Mouse (Mus musculus): Measurements from ENCODE around the gene Itgb5. TPM values are rescaled to one million over a fixed set of nuclear protein-coding genes. Genes with fewer than 3 reads are reported as not detected.

The Itgb5 gene
- total and polyA plus RNA-seq, 3 experiments = 0.85 to 20.1 (median 1.8) TPM

- Histone ChIP-seq H3K4me2 (ENCODE audit: insufficient read depth, low read depth, poor library complexity, severe bottlenecking) (no peak overlapping the region), H3K27me3 (replicated peaks) (peaks cover 2% of the 10 kb centered on the region), H3K36me3 (replicated peaks in 1 of 2; ENCODE audit: control insufficient read depth in 1 of 2, insufficient read depth in 1 of 2, low read length in 1 of 2) (no peaks in the 10 kb centered on the region), H3K27ac (ENCODE audit: insufficient read depth, low read depth) (no peak overlapping the region), H3K4me1 (ENCODE audit: control insufficient read depth in 1 of 2, insufficient read depth in 2 of 2) (peaks cover 4 to 26% of the 10 kb centered on the region in 2 experiments), H3K9me3 (replicated peaks; ENCODE audit: low read length) (no peaks in the 10 kb centered on the region), H3K79me2 (replicated peaks; ENCODE audit: control insufficient read depth, extremely low read depth, insufficient read depth, poor library complexity, severe bottlenecking) (no peaks in the 10 kb centered on the region), H3K4me3 (replicated peaks in 1 of 3; ENCODE audit: low read depth in 2 of 3, low read length in 2 of 3, poor library complexity in 1 of 3) (no peak overlapping the region), H3K9ac (ENCODE audit: insufficient read depth, low read depth) (no peak overlapping the region)
- in situ Hi-C loops (cut with MboI; ENCODE audit: low pct_ligation_motif_present, low pct_unique_long_range_greater_than_20kb, low sequenced_read_pairs) (no loop called here), dilution Hi-C loops (cut with MboI; ENCODE audit: extremely low pct_ligation_motif_present, extremely low pct_unique_long_range_greater_than_20kb, low sequenced_read_pairs) (no loop called here)
- no peak for DNase-seq (ENCODE audit: extremely low read depth)
- no peak for TF ChIP-seq TBP (conservative IDR thresholded peaks at IDR 0.05; ENCODE audit: low read depth, low read length)
- TF ChIP-seq MYC (IDR thresholded peaks at IDR 0.05; ENCODE audit: low read depth, low read length) = no peak
- no peak for TF ChIP-seq RAD21 (IDR thresholded peaks at IDR 0.05; ENCODE audit: low read depth, low read length)
- no peak for TF ChIP-seq CHD2 (IDR thresholded peaks at IDR 0.05; ENCODE audit: low read length)
- TF ChIP-seq SIN3A (IDR thresholded peaks at IDR 0.05; ENCODE audit: low read length) = no peak
- TF ChIP-seq CHD1 (IDR thresholded peaks at IDR 0.05; ENCODE audit: low read depth, low read length) = no peak
- no peak for TF ChIP-seq BHLHE40 (IDR thresholded peaks at IDR 0.05; ENCODE audit: low read depth, low read length)
- TF ChIP-seq MAX (IDR thresholded peaks at IDR 0.05; ENCODE audit: low read length) = no peak
- TF ChIP-seq ELF1 (IDR thresholded peaks at IDR 0.05; ENCODE audit: low read depth, low read length) = no peak
- TF ChIP-seq NELFE (IDR thresholded peaks at IDR 0.05; ENCODE audit: low read depth, low read length) = no peak
Measured at GRCm38 (mm10) chr16:33944772-33945171, 115.3 kb downstream of the Itgb5 start.

GRCm38 (mm10) chr16:33946021-33946420, 116.6 kb downstream of the Itgb5 start:
- H3K27ac ChIP-seq (ENCODE audit: insufficient read depth, low read depth) = no peak overlapping the region
- TF ChIP-seq IRF4 (IDR thresholded peaks at IDR 0.05; ENCODE audit: low read depth, low read length) = no peak
- no peak for TF ChIP-seq USF1 (IDR thresholded peaks at IDR 0.05; ENCODE audit: low read depth, low read length)
- dilution Hi-C loops (cut with MboI; ENCODE audit: extremely low pct_ligation_motif_present, extremely low pct_unique_long_range_greater_than_20kb, low sequenced_read_pairs) (no loop called here), in situ Hi-C loops (cut with MboI; ENCODE audit: low pct_ligation_motif_present, low pct_unique_long_range_greater_than_20kb, low sequenced_read_pairs) (no loop called here)
- peaks cover 4 to 26% of the 10 kb centered on the region in 2 experiments for H3K4me1 ChIP-seq (ENCODE audit: control insufficient read depth in 1 of 2, insufficient read depth in 2 of 2)
- no peak overlapping the region for H3K9ac ChIP-seq (ENCODE audit: insufficient read depth, low read depth)
- H3K4me2 ChIP-seq (ENCODE audit: insufficient read depth, low read depth, poor library complexity, severe bottlenecking) = no peak overlapping the region
- no peaks in the 10 kb centered on the region for H3K79me2 ChIP-seq (replicated peaks; ENCODE audit: control insufficient read depth, extremely low read depth, insufficient read depth, poor library complexity, severe bottlenecking)
- no peaks in the 10 kb centered on the region for H3K9me3 ChIP-seq (replicated peaks; ENCODE audit: low read length)
- peaks cover 2% of the 10 kb centered on the region for H3K27me3 ChIP-seq (replicated peaks)
- no peak overlapping the region for H3K4me3 ChIP-seq (replicated peaks in 1 of 3; ENCODE audit: low read depth in 2 of 3, low read length in 2 of 3, poor library complexity in 1 of 3)
- no peak for DNase-seq (ENCODE audit: extremely low read depth)
- H3K36me3 ChIP-seq (replicated peaks in 1 of 2; ENCODE audit: control insufficient read depth in 1 of 2, insufficient read depth in 1 of 2, low read length in 1 of 2) = peaks cover 0 to 3% of the 10 kb centered on the region in 2 experiments

- no peak overlapping the region for H3K4me2 ChIP-seq (ENCODE audit: insufficient read depth, low read depth, poor library complexity, severe bottlenecking)
- H3K27ac ChIP-seq (ENCODE audit: insufficient read depth, low read depth) = no peak overlapping the region
- H3K79me2 ChIP-seq (replicated peaks; ENCODE audit: control insufficient read depth, extremely low read depth, insufficient read depth, poor library complexity, severe bottlenecking) = no peaks in the 10 kb centered on the region
- peak; percentile 71 for DNase-seq (ENCODE audit: extremely low read depth)
- no peaks in the 10 kb centered on the region for H3K9me3 ChIP-seq (replicated peaks; ENCODE audit: low read length)
- no peak overlapping the region for H3K9ac ChIP-seq (ENCODE audit: insufficient read depth, low read depth)
- H3K27me3 ChIP-seq (replicated peaks) = no peaks in the 10 kb centered on the region
- H3K4me3 ChIP-seq (replicated peaks in 1 of 3; ENCODE audit: low read depth in 2 of 3, low read length in 2 of 3, poor library complexity in 1 of 3) = no peak overlapping the region
- in situ Hi-C loops (cut with MboI; ENCODE audit: low pct_ligation_motif_present, low pct_unique_long_range_greater_than_20kb, low sequenced_read_pairs) (no loop called here), dilution Hi-C loops (cut with MboI; ENCODE audit: extremely low pct_ligation_motif_present, extremely low pct_unique_long_range_greater_than_20kb, low sequenced_read_pairs) (no loop called here)
- TF ChIP-seq TBP (conservative IDR thresholded peaks at IDR 0.05; ENCODE audit: low read depth, low read length) (no peak), EP300 (IDR thresholded peaks at IDR 0.05; ENCODE audit: low read length) (no peak), MAZ (IDR thresholded peaks at IDR 0.05; ENCODE audit: low read depth, low read length) (peak; percentile 36; the same call in 1 of the 2 replicates), HCFC1 (IDR thresholded peaks at IDR 0.05; ENCODE audit: low read depth, low read length) (no peak), BHLHE40 (IDR thresholded peaks at IDR 0.05; ENCODE audit: low read depth, low read length) (no peak), CHD2 (IDR thresholded peaks at IDR 0.05; ENCODE audit: low read length) (no peak), TCF12 (IDR thresholded peaks at IDR 0.05; ENCODE audit: low read depth, low read length) (no peak), MXI1 (IDR thresholded peaks at IDR 0.05; ENCODE audit: low read depth, low read length) (no peak), MAX (IDR thresholded peaks at IDR 0.05; ENCODE audit: low read length) (no peak), ZMIZ1 (IDR thresholded peaks at IDR 0.05; ENCODE audit: low read depth, low read length) (no peak), USF1 (IDR thresholded peaks at IDR 0.05; ENCODE audit: low read depth, low read length) (peak; percentile 55), RAD21 (IDR thresholded peaks at IDR 0.05; ENCODE audit: low read depth, low read length) (no peak), E2F4 (IDR thresholded peaks at IDR 0.05; ENCODE audit: insufficient replicate concordance, low read depth, low read length) (no peak), JUN (IDR thresholded peaks at IDR 0.05; ENCODE audit: insufficient read depth, low read depth, low read length) (no peak), ETS1 (conservative IDR thresholded peaks at IDR 0.05; ENCODE audit: low read depth, low read length) (peak; percentile 33; the same call in 1 of the 2 replicates), NRF1 (IDR thresholded peaks at IDR 0.05; ENCODE audit: low read depth, low read length) (peak; percentile 69)
- peaks cover 4 to 26% of the 10 kb centered on the region in 2 experiments for H3K4me1 ChIP-seq (ENCODE audit: control insufficient read depth in 1 of 2, insufficient read depth in 2 of 2)
- peaks cover 2 to 18% of the 10 kb centered on the region in 2 experiments for H3K36me3 ChIP-seq (replicated peaks in 1 of 2; ENCODE audit: control insufficient read depth in 1 of 2, insufficient read depth in 1 of 2, low read length in 1 of 2)
Measured at GRCm38 (mm10) chr16:33947664-33948571, 118.5 kb downstream of the Itgb5 start.

Measured in CH12.LX (cell line).